In the genomic region with DNA sequence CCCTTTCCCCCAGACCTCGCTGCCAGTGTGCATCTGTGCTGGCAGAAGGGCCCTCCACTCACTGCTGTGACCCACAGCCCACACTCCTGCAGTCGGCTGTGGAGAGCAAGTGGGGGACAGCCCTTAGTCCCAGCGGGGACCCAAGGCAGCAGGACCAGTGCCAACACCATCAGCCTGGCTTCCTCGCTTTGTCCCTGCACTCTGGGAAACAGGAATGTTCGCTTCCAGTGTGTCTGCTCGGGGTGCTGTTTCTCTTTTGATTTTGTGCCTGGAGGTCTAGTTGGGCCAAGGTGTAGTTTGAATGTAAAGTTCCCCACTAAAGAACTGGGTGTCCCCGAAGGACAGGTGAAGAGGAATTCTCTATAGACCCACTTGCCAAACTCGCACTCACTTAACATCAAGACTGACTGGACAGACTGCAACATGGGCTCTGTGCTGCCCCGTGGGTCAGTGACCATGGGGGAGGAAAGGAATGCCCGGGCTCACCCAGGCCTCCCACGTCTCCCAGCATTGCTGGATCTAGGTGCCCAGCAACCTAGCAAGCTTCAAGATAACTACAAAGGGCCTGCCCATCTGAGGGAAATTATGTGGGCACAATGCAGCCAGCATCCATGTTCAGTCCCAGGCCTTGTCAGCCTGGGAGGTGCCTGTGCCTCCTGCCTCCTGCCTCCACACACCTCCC, we compare ENCODE assay signal across 11 mouse cellular contexts. TPM values are rescaled to one million over a fixed set of nuclear protein-coding genes. Genes with fewer than 3 reads are reported as not detected.
DNase-seq lines count a peak whose midpoint lies in the region; ATAC-seq and TF ChIP-seq lines count a peak whose summit lies in the region.
"Had no signal": no experiment of that assay in that cellular context is flagged by ENCODE, and none has a peak within 500 bp of the region (broad histone marks: within the 10 kb centered on the region; RNA-seq: fewer than 3 reads in every experiment).

No protein-coding gene starts in this region.

- H3K4me1 ChIP-seq in heart, embryonic 11.5 days (ENCODE audit: control insufficient read depth, insufficient read depth, low read length), result peaks cover 37% of the 10 kb centered on the region
- H3K4me1 ChIP-seq in liver, embryonic 11.5 days (replicated peaks; ENCODE audit: control insufficient read depth, insufficient read depth, low read length), result peaks cover 67% of the 10 kb centered on the region
- H3K4me1 ChIP-seq in midbrain, embryonic 15.5 days, result peaks cover 22% of the 10 kb centered on the region

- peak overlapping the region; percentile 47 for H3K4me2 ChIP-seq in heart, embryonic 11.5 days
- peak overlapping the region; percentile 55 for H3K4me2 ChIP-seq in liver, embryonic 11.5 days
- no peak overlapping the region for H3K4me2 ChIP-seq in midbrain, embryonic 15.5 days
- H3K4me2 ChIP-seq: embryonic facial prominence, embryonic 12.5 days had no signal

- TF ChIP-seq CTCF in layer of hippocampus, adult 2 months (conservative IDR thresholded peaks at IDR 0.05), result no peak

- DNase-seq in cerebellum, adult 11-12 months, result no peak
- no peak for DNase-seq in layer of hippocampus, adult 2 months (ENCODE audit: low spot score in 2 of 2)
- DNase-seq in layer of hippocampus, postnatal 36 days, result no peak
- DNase-seq in liver, embryonic 11.5 days (ENCODE audit: low spot score), result no peak
- DNase-seq in urinary bladder, postnatal 10 days (ENCODE audit: low spot score), result no peak
- DNase-seq: lung, postnatal 10 days; thymus, postnatal 4 days had no signal

- peak overlapping the region; percentile 92 for H3K27ac ChIP-seq in layer of hippocampus, adult 2 months
- no peak overlapping the region for H3K27ac ChIP-seq in heart, embryonic 11.5 days (ENCODE audit: low read depth, low read length)
- H3K27ac ChIP-seq in liver, embryonic 11.5 days (ENCODE audit: low read depth, low read length), result peak overlapping the region; percentile 68
- H3K27ac ChIP-seq in midbrain, embryonic 15.5 days, result no peak overlapping the region
- H3K27ac ChIP-seq: embryonic facial prominence, embryonic 12.5 days had no signal

- H3K27me3 ChIP-seq in heart, embryonic 11.5 days (ENCODE audit: control insufficient read depth, insufficient read depth, low read length), result no peaks in the 10 kb centered on the region
- no peaks in the 10 kb centered on the region for H3K27me3 ChIP-seq in liver, embryonic 11.5 days (replicated peaks; ENCODE audit: control insufficient read depth, insufficient read depth, low read length)
- no peaks in the 10 kb centered on the region for H3K27me3 ChIP-seq in midbrain, embryonic 15.5 days (replicated peaks)
- H3K27me3 ChIP-seq: embryonic facial prominence, embryonic 12.5 days had no signal

- ATAC-seq in cerebellum, adult (ENCODE audit: insufficient number of reproducible peaks, low FRiP score, low TSS enrichment), result 0 out of 2 replicates have a peak, but pooled peaks have one; percentile 5
- no peak for ATAC-seq in heart, embryonic 11.5 days (replicated peaks; ENCODE audit: insufficient number of reproducible peaks, low FRiP score, low TSS enrichment)
- ATAC-seq in liver, embryonic 11.5 days (replicated peaks; ENCODE audit: low FRiP score), result no peak
- no peak for ATAC-seq in midbrain, embryonic 15.5 days (replicated peaks)

- peak overlapping the region; percentile 56 for H3K9ac ChIP-seq in heart, embryonic 11.5 days (ENCODE audit: low read depth, low read length)
- peak overlapping the region; percentile 73 for H3K9ac ChIP-seq in liver, embryonic 11.5 days (ENCODE audit: low read depth, low read length)
- no peak overlapping the region for H3K9ac ChIP-seq in midbrain, embryonic 15.5 days
- H3K9ac ChIP-seq: embryonic facial prominence, embryonic 12.5 days had no signal

- no peaks in the 10 kb centered on the region for H3K9me3 ChIP-seq in heart, embryonic 11.5 days (replicated peaks; ENCODE audit: control insufficient read depth, low read length)
- no peaks in the 10 kb centered on the region for H3K9me3 ChIP-seq in liver, embryonic 11.5 days (ENCODE audit: control insufficient read depth, low read length)
- H3K9me3 ChIP-seq in midbrain, embryonic 15.5 days, result no peaks in the 10 kb centered on the region
- H3K9me3 ChIP-seq: embryonic facial prominence, embryonic 12.5 days had no signal

- 79% methylated on average over 11 of the region's 11 CpGs for WGBS in heart, embryonic 11.5 days (ENCODE audit: insufficient replicate concordance)
- WGBS in liver, embryonic 11.5 days, result 88% methylated on average over 11 of the region's 11 CpGs
- 74% methylated on average over 11 of the region's 11 CpGs for WGBS in midbrain, embryonic 15.5 days

- peak overlapping the region; percentile 4; the same call in 1 of the 2 replicates for H3K4me3 ChIP-seq in layer of hippocampus, adult 2 months
- no peak overlapping the region; the same call in 1 of the 2 replicates for H3K4me3 ChIP-seq in heart, embryonic 11.5 days (ENCODE audit: low read depth, low read length)
- H3K4me3 ChIP-seq in liver, embryonic 11.5 days (ENCODE audit: low read depth, low read length), result peak overlapping the region; percentile 28
- H3K4me3 ChIP-seq in midbrain, embryonic 15.5 days, result no peak overlapping the region
- H3K4me3 ChIP-seq: embryonic facial prominence, embryonic 12.5 days had no signal

- H3K36me3 ChIP-seq in heart, embryonic 11.5 days (ENCODE audit: control insufficient read depth, insufficient read depth, low read length), result no peaks in the 10 kb centered on the region
- peaks cover 16% of the 10 kb centered on the region for H3K36me3 ChIP-seq in liver, embryonic 11.5 days (ENCODE audit: control insufficient read depth, insufficient read depth, low read length)
- H3K36me3 ChIP-seq in midbrain, embryonic 15.5 days (replicated peaks), result no peaks in the 10 kb centered on the region
- H3K36me3 ChIP-seq: embryonic facial prominence, embryonic 12.5 days had no signal

RNA-seq across cellular contexts. Expression of gene C130050O18Rik, which starts 13.6 kb away (rescaled TPM):
- total RNA-seq in layer of hippocampus, adult 2 months (2021), result under 1 TPM in 1 of 2 experiments, not detected in 1; 0.18 TPM
- under 1 TPM in 1 of 2 experiments, not detected in 1; 0.20 TPM for total RNA-seq in layer of hippocampus, postnatal 36 days (2021)
- polyA plus RNA-seq in heart, embryonic 11.5 days (2014; fragmentation: Nextera tagmentation; extraction: Ambion mirVana), result 0.17 and 0.21 TPM in 2 replicates
- polyA plus RNA-seq in liver, embryonic 11.5 days (2014; fragmentation: Nextera tagmentation; extraction: Ambion mirVana), result 1.5 and 1.6 TPM in 2 replicates
- 0.18 and 0.33 TPM in 2 replicates for polyA plus RNA-seq in midbrain, embryonic 15.5 days (2015; fragmentation: Nextera tagmentation; extraction: Ambion mirVana)

RNA-seq across cellular contexts. Expression of gene Gpr146, which starts 14.0 kb away (rescaled TPM):
- total RNA-seq in layer of hippocampus, adult 2 months (2021), result 10 to 100 TPM; 11.5 to 12.8 TPM
- 10 to 100 TPM; 11.0 to 13.1 TPM for total RNA-seq in layer of hippocampus, postnatal 36 days (2021)
- polyA plus RNA-seq in heart, embryonic 11.5 days (2014; fragmentation: Nextera tagmentation; extraction: Ambion mirVana), result 7.2 and 7.5 TPM in 2 replicates
- 13.4 and 15.1 TPM in 2 replicates for polyA plus RNA-seq in liver, embryonic 11.5 days (2014; fragmentation: Nextera tagmentation; extraction: Ambion mirVana)
- 2.5 and 2.7 TPM in 2 replicates for polyA plus RNA-seq in midbrain, embryonic 15.5 days (2015; fragmentation: Nextera tagmentation; extraction: Ambion mirVana)

RNA-seq across cellular contexts. Expression of gene Gper1, which starts 31.5 kb away (rescaled TPM):
- total RNA-seq in layer of hippocampus, adult 2 months (2021), result 1 to 10 TPM; 2.1 to 2.4 TPM
- total RNA-seq in layer of hippocampus, postnatal 36 days (2021), result 1 to 10 TPM; 2.5 to 2.7 TPM
- polyA plus RNA-seq in heart, embryonic 11.5 days (2014; fragmentation: Nextera tagmentation; extraction: Ambion mirVana), result 0.57 and 0.72 TPM in 2 replicates
- 0.38 and 0.58 TPM in 2 replicates for polyA plus RNA-seq in liver, embryonic 11.5 days (2014; fragmentation: Nextera tagmentation; extraction: Ambion mirVana)
- 8.2 and 9.5 TPM in 2 replicates for polyA plus RNA-seq in midbrain, embryonic 15.5 days (2015; fragmentation: Nextera tagmentation; extraction: Ambion mirVana)

RNA-seq across cellular contexts. Expression of gene Cyp2w1, which starts 39.0 kb away (rescaled TPM):
- not detected for total RNA-seq in layer of hippocampus, adult 2 months (2021)
- not detected for total RNA-seq in layer of hippocampus, postnatal 36 days (2021)
- not detected in 2 replicates for polyA plus RNA-seq in heart, embryonic 11.5 days (2014; fragmentation: Nextera tagmentation; extraction: Ambion mirVana)
- not detected in 2 replicates for polyA plus RNA-seq in liver, embryonic 11.5 days (2014; fragmentation: Nextera tagmentation; extraction: Ambion mirVana)
- polyA plus RNA-seq in midbrain, embryonic 15.5 days (2015; fragmentation: Nextera tagmentation; extraction: Ambion mirVana), result 0.46 TPM in 1 of 2 replicates, not detected in the other

RNA-seq across cellular contexts. Expression of gene Cox19, which starts 40.2 kb away (rescaled TPM):
- total RNA-seq in layer of hippocampus, adult 2 months (2021), result 10 to 100 TPM; 74.3 to 76.8 TPM
- 10 to 100 TPM; 68.6 to 76.3 TPM for total RNA-seq in layer of hippocampus, postnatal 36 days (2021)
- polyA plus RNA-seq in heart, embryonic 11.5 days (2014; fragmentation: Nextera tagmentation; extraction: Ambion mirVana), result 85.3 and 95.2 TPM in 2 replicates
- polyA plus RNA-seq in liver, embryonic 11.5 days (2014; fragmentation: Nextera tagmentation; extraction: Ambion mirVana), result 98.1 and 103 TPM in 2 replicates
- polyA plus RNA-seq in midbrain, embryonic 15.5 days (2015; fragmentation: Nextera tagmentation; extraction: Ambion mirVana), result 106 and 108 TPM in 2 replicates

Comparison
In these comparisons a context has a peak if more than half of its experiments do, and no peak if none do; other contexts are left out.
1. H3K27ac ChIP-seq: peak in layer of hippocampus, adult 2 months (single experiment) and liver, embryonic 11.5 days (single experiment); none in heart, embryonic 11.5 days (single experiment) and midbrain, embryonic 15.5 days (single experiment).
2. H3K4me3 ChIP-seq: peak in layer of hippocampus, adult 2 months (single experiment) and liver, embryonic 11.5 days (single experiment); none in heart, embryonic 11.5 days (single experiment) and midbrain, embryonic 15.5 days (single experiment).